Mouse (Mus musculus) forelimb bud, embryonic 11.5 days (tissue): Measurements from ENCODE around the gene Grap2.

Experiments
- DNase-seq: peaks from one replicate; pipeline ENCODE4 v3.0.0-alpha.2; 2012; ENCODE audit warnings: low read depth, low spot score

Gene Grap2

DNA sequence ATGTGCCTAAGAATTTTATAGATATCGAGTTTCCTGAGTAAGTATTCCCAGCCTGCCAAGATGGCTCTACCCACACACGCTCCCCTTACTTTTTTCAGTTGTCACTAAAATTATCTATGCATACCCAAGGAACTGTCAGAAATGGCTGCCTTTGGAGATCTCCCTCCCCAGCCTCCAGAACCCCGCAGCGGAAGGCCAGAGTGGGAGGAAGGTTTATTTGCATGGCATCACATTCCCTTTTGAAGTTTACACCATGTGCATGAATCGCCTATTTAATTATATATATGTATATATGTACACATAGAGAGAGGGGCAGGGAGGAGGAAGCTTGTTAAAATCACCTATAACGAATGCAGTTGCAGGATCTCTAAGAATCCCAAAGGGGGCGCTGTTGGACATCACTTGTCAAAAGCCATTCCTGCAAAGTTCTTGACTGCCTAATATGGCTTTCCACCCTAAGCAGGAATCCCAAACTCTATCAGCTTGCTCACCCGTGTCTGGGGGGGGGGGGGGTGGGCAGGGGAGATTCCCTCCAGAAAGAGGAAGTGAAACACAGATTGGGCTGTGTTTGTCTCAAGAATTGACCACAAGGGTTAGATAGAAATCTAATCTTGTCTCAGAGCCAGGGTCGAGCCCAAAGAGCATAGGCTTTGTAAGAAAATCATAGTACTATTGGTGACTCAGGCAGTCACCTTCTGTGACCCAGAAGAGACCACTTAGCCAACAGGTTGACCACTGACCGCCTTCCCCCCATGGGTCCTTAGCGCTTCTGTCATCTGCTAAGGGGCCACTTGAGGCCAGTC lies 62.2 kb downstream of the Grap2 start:
- peak; percentile 28 for DNase-seq

DNA sequence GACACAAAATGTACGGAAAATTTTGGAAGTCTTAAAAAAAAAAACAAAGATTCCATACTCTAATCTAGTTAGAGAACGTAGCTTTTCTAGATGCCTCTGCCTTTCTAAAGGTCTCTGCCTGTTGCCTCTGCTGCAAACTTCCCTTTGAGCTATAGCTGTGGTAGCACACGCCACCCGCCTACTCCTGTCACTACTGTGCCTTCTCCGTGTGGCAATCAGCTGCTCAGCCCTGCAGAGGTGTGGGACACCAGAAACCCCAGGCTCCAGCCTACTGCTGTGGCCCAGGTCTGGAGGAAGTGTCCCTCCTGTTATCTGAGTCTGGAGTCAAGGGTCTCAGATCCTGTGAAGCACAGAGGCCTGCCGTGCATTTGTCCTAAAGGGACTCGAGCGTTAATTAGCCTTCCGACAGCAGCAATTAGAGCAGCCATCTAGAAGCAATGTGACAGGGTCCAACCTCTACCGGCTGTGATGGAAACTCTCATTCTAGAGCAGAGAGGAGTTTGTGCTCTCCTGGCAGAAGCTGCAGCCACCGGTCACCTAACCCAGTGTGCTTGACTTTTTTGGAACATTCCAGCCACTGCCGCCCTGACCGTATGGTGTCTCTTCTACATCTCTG lies 64.5 kb downstream of the Grap2 start:
- DNase-seq = no peak

DNA sequence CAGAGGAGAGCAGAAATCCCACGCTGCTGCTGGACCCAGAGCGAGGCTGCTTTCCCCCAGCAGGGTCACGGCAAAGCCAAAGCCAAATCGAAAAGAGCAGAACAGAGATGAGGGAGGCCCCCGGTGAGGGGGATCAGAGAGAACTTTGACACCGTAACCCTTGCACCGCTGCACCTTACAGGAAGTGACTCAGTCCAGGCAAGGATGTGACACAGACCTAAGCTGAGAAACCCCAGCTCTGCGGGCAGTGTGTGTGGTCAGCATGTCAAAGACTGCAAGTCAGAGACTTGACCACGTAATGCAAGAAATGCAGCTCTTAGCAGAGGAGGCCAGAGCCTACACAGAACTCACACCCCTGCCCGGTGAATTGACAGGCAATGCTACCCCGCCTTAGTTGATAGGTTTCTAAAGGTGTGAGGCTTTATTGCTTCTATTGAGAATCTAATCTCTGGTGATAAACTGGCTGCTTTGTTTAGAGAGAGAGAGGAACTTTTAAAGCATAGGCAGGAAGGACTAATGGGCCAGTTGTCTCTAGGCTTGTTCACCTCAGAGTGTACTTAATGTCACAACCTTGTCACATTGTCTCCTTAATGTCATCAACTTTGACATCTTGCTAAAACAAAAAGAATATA lies 66.8 kb downstream of the Grap2 start:
- DNase-seq = no peak

DNA sequence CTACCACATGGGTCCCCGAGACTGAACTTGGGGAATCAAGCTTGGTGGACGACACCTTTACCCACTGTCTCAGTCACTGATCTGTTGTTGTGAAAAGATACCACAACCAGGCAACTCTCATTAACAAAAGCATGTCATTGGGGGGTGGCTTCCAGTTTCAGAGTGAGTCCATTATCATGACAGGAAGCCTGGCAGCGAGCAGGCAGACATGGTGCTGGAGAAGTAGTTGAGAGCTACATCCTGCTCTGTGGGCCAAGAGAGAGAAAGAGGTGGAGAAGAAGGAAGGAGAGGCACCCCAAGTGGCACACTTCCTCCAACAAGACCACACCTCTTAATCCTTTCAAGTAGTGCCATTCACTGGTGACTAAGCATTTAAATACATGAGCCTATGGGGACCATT lies 67.5 kb downstream of the Grap2 start:
- no peak for DNase-seq

DNA sequence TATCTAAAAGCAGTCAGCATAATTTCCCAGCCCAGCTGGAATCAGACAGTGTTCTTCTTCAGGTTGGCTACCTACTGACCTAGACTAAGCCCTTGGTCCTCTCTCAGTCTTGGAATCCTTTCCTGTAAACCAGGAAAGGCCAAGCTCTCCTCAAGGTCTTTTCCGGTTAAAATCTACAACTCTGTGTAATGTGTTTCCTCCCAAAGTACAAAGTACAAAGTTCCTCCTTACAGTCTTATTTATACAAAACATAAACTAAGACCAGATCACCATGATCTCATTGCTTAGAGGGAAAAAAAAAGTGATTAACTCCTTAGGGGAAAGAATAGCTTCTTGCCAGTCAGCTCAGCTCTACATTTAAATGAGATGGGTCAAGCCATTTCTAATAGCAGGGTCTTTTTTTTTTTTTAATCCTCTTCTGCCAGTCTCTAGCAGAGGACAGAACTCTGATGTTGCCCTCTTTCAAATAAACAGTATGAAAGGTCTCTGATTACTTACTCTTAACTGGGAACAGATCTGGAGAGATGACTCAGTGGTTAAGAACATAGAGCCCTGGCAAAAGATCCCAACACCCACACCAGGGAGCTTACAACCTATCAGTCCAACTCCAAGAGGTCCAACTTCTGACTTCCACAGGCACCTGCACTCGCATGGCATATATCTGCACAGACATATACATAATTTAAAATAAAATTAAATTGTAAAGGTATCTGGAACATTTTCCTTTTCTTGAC lies 69.5 kb downstream of the Grap2 start:
- DNase-seq = no peak

DNA sequence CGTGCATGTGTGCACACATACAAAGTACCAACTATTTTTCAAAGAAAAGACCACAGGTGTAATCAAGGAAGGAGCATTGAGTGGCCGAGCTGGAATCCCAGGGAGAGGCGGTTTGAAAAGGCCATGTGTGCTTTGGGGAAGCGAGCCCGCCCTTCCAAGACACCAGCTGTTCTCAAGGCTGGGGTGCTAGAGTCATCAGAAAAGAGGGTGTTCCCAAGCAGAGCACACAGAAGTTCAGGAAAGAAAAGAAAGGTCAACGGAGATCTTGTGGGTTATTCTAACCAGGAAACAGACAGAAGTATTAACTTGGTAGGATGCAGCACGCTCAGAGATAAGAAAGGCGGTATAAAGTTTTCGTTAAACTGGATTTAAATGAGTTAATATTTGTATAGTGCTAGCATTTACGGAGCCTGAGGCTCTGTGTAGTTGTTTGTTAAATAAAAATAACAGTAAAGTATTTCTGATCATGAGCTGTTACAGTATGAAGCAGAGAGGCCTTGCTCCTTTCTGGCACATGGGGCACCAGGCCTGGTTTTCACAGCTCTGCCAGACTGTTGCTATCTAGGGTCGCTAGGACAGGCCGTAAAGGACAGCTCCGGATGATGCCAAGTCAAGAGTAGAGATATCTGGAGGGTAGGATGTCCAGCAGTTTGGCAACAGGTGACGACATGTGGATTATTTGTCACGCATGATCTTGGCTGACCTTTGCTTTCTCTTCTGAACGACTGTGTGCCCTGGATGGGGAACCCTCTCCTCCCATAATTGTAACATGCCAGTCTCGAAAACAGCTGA lies 72.8 kb downstream of the Grap2 start:
- no peak for DNase-seq

DNA sequence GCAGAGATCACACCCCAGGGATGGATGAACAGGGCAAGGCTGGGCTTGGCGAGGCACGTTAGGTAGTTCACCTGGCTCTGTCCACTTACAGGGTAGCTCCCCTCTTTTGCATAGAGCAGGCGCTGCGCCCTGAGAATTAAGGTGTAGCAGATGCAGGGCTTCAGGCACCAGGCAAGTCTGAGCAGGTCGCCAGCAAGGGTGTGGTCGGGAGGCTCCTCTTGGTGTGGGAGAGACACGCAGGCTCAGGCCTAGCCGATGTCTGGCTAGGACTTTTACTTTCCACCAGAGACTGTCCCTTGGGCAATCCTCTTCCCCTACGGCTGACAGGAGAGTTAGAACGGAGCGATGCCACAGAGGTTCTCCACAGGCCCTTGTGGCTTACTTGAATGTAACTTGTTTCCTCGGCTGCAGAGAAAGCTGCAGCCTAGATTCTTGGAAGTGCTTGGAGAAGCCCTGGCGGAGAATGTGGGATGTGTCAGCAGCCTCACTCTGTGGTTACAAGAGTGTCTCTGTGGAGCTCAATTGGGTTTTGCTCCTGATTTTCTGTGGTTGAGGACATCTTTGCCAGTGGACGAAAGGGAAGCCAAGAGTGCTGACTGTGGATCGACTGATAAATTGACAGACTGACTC lies 76.7 kb downstream of the Grap2 start:
- peak; percentile 5 for DNase-seq

DNA sequence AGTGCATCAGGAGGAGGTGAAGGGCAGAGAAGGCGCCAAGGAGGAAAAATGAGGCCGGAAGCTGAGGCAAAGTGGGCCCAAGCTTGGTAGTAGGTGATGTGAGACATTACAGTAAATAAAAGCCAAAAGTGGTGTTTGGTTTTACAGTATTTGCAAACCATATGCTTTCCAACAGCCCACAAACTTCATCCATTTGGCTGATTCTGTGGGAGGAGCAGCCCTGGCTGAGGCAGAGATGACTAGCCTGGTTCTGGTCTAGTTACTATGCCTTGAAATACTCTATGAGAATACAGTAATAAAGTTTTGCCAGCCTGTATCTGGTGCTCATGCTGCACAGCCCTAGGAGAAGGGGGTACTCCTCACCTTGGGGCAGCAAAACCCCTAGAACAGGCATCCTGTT lies 78.0 kb downstream of the Grap2 start:
- DNase-seq = no peak

DNA sequence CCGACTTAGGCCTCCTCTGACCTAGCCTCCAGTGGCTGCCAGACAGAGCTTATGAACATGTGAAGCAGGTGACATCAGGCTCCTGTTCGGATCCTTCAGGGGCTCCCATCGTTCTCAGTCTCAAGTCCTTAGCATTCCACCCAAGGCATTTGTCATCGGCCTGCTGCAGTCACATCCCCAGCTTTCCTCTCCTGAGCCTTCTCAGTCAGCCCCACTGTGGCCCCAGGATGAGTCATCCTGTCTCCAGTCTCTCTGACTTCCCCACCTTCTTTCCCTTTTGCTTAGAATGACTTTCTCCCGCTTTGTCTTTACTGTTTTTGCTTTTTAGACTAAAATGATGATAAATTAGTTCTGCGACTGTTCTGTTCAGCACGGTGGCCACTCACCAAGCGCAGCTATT lies 81.5 kb downstream of the Grap2 start:
- DNase-seq = no peak

DNA sequence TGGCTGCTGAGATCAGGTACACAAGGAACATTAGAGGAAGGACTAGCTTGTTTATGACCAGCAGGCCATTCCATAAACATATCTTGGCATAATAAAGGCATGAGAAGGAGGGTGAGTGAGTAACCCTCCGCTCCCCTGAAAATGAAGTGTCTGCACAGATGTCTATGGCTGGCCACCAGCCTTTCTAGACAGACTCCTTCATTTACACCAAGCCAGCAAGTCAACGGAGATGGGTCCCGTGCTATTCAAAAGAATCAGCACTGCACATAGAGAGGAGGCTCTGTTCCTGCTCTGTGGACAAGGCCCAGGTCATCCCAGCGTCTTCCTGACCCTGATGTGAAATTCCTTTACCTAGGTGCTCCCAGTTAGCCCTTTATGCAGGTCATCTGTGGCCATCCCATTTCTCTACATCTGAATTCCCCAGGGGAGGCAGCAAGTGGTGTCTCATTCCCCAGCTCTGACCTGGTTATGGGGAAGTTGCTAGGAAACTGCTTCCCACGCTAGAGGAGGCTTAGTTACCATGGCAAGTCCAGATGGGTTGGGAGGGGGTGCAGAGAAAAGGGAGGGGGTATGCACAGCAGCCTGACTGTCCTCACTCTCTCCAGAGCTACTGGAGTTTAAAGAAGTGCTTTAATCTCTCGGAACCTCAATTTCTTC lies 86.5 kb downstream of the Grap2 start:
- no peak for DNase-seq

DNA sequence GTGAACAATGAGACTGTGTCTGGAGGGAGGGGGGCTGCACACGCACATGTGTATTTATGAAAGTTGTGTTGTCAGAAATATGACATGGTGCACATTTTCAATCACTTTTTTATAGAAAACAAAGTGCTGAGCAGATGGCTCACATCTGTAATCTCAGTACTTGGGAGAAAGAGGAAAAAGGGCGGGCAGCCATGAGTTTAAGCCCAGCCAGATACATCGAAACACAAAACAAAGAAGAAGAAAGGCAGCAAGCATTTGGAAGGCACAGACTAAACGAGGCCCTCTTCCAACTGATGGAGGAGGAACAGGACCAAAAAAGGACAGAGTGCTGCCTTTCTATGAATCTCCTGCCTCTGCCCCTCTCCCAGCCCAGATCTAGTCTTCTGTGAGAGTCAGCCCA lies 88.6 kb downstream of the Grap2 start:
- DNase-seq = no peak

DNA sequence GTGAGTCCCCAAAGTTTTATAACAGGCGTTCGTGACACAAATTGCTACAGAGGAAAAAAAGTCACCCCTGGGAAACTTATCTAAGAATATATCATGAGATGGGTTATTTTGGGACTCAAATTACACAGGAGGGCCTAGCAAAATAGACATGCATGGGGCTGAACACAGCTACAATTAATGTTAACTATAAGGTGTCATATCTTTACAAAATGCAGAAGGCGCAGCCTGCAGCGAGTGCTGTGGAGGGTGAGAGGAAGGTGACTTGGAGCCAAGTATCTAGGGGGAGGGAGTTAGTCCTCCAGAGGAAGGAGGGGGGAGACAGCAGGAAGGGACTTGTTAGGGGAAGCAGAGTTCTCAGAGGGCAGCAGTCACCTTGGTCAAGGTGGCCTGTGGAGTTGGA lies 92.0 kb downstream of the Grap2 start:
- no peak for DNase-seq

DNA sequence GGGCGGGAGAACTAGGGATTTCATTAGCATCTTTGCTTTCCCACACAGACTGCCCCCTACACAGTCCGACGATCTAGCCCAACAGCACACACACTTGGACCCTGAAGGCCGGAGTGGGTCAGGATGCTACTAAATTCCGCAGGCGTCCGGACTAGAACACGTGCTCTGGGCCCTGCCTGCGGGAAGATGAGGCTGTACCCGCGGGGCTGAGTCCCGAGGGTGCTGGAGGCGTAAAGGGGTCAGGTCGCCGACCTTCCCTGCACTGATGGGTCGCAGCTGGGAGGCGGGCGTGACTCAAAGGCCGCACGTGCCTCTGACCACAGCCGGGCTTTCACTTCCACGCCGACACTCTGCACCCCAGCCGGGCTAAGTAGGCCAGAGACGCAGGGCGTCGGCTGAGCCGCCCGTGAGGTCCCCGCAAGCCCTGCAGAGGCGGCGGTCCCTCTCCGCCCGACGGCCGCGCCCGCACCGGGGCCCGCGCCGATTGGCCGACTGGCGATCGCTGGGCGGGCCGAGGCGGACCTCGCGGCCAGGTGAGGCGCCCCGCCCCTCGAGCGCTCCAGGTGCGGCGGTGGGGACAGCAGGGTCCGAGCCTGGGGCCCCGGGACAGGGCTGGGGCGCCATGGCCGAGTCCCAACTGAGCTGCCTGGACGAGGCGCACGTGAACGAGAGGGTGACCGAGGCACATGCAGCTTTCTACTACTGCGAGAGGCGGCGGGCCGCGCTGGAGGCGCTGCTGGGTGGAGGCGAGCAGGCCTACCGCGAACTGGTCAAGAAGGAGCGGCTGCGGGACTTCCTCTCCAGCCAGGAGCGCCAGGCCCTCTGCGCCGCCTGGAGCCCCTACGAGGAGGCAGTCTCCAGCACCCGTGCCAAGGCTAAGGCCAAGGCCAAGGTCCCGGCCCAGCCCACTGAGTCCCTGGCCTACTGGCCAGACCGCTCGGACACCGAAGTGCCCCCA lies 99.2 kb downstream of the Grap2 start, which contains the start of gene Fam83f:
Gene Fam83f, plus strand, starts transcription at position 553 of the 958 bp plus-strand sequence.
- no peak for DNase-seq

DNA sequence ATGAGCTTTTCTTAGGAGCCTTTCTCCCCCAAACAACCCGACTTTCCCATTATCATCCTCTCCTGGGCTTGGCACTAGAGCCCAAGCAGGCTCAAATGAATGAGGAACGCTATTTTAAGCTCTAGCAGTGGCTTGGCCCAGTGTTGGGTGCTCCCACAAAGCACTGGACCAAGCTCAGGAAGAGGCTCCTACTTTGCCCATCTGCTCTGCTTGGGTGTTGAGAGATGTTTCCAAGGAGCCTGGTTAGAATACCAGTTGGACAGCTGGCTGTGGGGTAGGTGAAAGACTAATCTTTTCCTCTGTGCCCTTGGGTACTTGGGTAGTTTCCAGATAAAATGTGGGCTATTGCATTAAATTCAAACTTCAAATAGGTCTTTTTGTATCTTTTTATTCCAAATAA lies 100.4 kb downstream of the Grap2 start:
- DNase-seq = no peak

DNA sequence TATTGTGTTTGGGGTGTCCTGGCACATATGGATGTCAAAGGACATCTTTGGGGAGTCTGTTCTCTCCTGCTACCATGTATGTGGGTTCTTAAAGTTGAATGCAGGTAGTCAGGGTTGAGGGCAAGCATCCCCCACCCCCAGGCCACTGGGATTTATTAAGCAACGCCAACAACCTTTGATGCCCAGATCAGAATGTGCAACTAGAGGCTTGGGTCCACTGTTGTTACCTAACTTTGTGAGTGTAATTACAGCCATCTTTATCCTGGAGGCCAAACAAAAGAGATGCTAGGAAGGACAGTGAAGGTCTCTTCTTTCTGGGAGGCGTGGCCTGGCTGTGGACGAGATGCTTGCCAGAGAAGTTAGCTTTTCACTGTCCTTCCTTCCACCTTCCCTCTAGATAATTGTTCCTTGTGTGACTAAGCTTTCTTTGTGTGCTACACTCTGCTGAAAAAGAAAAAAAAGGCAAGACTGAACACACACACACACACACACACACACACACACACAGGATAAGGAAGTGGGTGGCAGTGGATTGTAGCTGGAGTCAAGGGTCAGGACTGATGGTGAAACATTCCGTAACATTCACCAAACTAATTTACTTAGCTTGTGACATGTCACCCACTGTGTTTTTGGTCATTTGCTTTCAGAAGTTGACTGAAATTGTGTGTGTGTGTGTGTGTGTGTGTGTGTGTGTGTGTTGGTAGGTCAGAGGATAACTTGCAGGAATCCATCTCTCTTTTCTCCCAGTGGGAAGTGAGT lies 101.1 kb downstream of the Grap2 start:
- no peak for DNase-seq

DNA sequence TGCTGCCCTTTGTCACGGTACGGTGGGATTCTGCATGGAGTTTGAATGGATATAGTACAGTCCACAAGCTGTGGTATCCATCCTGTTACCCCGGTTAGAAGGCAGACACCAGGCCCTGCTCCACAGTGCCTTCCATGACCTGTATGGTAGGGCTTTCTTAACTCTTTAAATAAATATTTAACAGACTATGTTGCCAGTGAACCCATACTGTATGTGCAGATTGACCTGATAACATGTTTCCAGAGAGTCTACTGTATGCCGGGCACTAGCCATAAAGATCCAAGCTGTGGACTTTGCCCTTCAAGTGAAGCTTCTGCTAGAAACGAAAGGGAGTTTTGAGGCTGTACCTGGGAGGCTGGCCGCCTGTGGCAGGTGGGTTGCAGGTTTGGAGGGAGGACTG lies 102.3 kb downstream of the Grap2 start:
- DNase-seq = no peak

DNA sequence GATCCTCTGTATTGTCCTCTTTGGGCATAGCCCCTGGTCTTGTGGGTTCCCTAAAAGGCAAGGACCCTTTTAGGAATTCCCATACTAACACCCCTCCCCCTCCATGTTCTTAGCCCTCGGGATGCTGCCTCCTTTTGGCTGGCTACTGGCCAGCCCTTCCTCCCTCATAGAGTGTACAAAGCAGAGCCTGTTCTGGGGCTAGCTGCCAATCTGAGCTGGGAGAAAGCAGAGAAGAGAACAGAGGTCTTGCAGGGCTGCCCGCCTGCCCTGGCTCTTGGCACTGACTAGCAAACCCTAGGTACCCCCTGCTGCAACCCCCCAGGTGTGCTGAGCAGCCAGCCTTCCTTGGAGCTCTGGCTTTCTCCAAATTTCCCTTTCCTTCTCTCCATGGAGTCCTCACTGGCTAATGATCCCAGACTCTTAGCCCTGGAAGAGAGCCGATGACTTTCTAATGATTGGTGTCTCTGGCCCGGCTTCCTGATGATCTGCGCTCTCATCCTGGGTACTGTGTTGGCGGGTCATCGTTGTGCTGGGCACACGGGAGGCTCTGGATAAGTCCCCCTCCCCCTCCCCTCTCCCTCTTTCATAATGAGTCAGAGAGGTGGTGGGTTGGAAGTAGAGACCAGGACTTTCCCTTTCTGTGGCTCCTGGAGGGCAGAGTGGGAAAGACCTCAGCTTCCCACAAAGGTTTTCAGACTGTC lies 107.3 kb downstream of the Grap2 start:
- DNase-seq = no peak
